Mouse (Mus musculus) brain, embryonic 14.5 days (tissue): ENCODE results near the gene Ccdc33.

Experiments used
- CTCF ChIP-seq: fragments of 200-500 bp; IDR thresholded peaks from 2 replicates; pipeline ENCODE4 v1.5.1; 2012; ENCODE audit warnings: inconsistent platforms, mild to moderate bottlenecking, moderate library complexity, borderline replicate concordance; ENCODE audit not compliant: insufficient read depth, insufficient read length; ENCODE audit errors: extremely low read depth
- POLR2A ChIP-seq: fragments of 200-500 bp; IDR thresholded peaks from 2 replicates; pipeline ENCODE4 v1.6.1; 2012; ENCODE audit warnings: mild to moderate bottlenecking, inconsistent platforms, borderline replicate concordance; ENCODE audit not compliant: poor library complexity, insufficient read depth, insufficient read length, severe bottlenecking; ENCODE audit errors: extremely low read depth

- TF ChIP-seq CTCF, result no peak
- no peak for TF ChIP-seq POLR2A
Measured at GRCm38 (mm10) chr9:58053544-58053943, 65.1 kb downstream of the Ccdc33 start.
